Mouse (Mus musculus) C3H10T1/2 (cell line): ENCODE data around the gene Ccdc187. TPM values are rescaled to one million over a fixed set of nuclear protein-coding genes. Genes with fewer than 3 reads are reported as not detected.

Experiments used
- polyA plus RNA-seq, 2 experiments: library from polyadenylated mRNA; unstranded; fragments of >200 nt; fragmentation: generic; extraction: Trizol; gene quantifications; one replicate each; pipeline ENCODE4 v1.2.1; 2012; ENCODE audit warnings: missing spikeins in 2 of 2

Ccdc187 gene
- not detected for polyA plus RNA-seq

DNA sequence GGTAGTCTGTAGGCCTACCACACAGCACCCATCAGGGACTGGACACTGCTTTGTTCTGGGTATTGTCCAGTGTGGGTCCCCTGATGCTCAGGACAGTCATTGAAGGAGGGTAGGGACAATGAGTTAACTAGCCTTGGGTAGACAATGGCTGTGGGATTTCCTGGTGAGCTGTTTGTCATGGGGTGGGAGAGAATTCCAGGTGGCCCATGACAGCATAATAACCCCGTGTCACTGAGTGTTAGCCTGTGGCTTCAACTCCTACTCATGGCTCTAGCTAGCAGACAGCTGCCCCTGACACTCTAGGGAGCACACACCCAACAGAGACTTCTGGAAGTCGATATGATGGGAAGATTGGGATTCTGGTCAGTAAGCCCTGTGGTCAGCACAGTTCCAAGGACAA lies at the start of gene Ccdc187:
TSS of gene Ccdc187 (minus strand) at position 101 of the 400 bp plus-strand sequence.

DNA sequence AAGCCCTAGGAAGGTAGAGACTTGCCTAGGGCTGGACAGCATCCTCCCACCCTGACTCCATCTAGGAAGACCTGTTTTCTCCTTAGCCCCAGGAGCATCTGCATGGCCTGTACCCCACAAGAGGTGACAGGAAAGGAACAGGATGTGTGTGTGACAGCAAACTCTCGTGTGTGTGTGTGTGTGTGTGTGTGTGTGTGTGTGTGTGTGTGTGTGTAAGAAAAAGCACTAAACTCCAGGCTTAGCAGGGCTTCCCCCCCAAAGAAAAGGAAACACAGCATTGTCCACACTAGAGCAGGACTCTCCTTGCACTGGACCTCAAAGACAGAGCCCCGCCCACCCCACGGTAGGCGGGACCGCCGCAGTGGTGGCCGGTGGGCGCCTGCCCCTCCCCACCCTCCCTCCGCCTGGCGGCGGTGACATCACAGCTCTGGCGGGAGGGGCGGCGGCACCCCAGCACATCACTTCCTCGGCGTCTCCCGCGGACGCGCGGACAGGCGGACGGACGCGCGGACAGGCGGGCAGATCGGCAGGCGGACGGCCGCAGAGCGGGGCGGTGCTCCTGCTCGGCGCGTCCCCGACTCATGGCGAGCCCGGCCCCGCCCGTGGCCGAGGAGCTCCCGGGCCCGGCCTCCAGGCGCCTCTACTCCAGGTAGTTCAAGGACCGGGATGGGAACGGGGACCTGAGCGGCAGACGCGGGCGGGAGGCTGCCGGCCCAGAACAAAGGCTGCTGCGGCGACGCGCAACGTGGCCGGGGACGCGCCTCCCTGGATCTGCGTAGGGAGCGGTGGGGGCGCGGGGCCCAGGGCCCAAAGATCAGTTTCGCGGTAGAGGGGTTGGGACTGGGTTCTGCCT lies 20.9 kb upstream of the Ccdc187 start, which contains the start of gene Gpsm1:
TSS of gene Gpsm1 (plus strand) at position 444 of the 853 bp plus-strand sequence.

DNA sequence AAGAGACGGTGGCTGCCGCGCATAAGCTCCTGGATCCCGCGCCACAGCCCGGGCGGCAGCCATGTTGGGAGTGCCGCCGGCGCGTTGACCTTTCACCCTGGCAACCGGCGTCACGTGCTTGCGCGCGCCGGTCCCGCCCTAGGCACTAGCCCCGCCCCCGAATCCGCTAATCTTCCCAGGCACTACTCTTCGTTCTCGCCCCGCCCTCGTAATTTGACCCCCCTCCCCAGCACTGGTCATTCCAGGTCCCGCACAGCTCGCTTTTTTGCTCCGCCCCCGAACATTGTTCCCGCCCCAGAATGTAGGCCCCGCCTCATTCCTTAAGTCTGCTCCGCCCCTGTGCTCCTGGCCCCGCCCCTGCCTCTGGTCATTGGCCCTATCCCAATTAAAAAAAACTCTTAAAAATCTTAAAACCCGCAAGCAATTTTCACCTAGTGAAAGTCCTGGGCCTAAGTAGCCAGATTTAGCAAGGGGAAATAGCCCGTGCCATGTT lies 57.0 kb downstream of the Ccdc187 start, which contains the start of gene Qsox2:
TSS of gene Qsox2 (minus strand) at position 236 of the 493 bp plus-strand sequence.

DNA sequence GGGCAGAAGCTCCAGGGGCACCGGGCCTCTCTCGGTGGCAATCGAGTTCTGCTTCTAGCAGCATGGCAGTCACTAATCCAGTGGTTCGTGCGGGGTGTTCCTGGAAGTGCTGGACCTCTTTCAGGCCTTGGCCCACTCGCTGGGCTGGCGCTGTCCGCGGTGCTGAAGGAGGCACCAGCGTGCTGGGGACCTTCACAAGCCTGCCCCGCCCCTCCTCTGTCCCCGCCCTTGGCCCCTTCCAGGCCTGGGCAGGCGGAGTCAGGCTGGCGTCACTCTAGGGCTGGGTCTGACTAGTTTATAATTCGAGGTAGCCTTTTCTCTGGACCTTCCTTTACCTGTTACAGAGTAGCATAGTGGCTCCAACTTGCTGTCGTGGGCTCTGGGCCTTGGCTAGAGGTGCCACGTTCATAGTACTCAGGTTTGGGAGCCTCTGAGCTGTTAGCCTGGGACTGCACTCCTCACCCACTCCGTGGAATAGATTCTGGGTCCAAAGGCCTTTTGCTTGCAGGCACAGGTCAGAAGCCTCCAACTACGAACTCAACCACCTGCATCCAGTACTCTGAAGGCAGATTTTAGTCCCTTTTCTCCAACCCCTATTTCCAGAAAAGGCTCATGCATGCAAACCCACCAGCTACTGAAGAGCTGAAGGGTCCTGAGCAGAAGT lies 86.1 kb downstream of the Ccdc187 start, which contains the start of gene Lhx3:
TSS of gene Lhx3 (minus strand) at position 164 of the 664 bp plus-strand sequence.

Other genes starting within 250 kb of the Ccdc187 start
- 10 to 100 TPM in 1 of 2 experiments, 1 to 10 TPM in 1; 7.5 to 29.3 TPM for gene Nacc2, start 171.3 kb downstream of the Ccdc187 start, polyA plus RNA-seq
- under 1 TPM in 1 of 2 experiments, not detected in 1; 0.02 TPM for gene Lhx3, start 86.3 kb downstream of the Ccdc187 start, polyA plus RNA-seq
- 1 to 10 TPM; 1.5 to 7.5 TPM for gene Qsox2, start 57.0 kb downstream of the Ccdc187 start, polyA plus RNA-seq
- gene Gpsm1, start 21.0 kb upstream of the Ccdc187 start, polyA plus RNA-seq, result 10 to 100 TPM in 1 of 2 experiments, 1 to 10 TPM in 1; 7.1 to 16.1 TPM
- gene Dnlz, start 57.6 kb upstream of the Ccdc187 start, polyA plus RNA-seq, result 10 to 100 TPM; 25.1 to 33.2 TPM
- under 1 TPM in 1 of 2 experiments, not detected in 1; 0.06 TPM for gene Card9, start 66.4 kb upstream of the Ccdc187 start, polyA plus RNA-seq
- gene Snapc4, start 86.1 kb upstream of the Ccdc187 start, polyA plus RNA-seq, result 10 to 100 TPM in 1 of 2 experiments, 1 to 10 TPM in 1; 7.2 to 16.2 TPM
- 10 to 100 TPM in 1 of 2 experiments, 1 to 10 TPM in 1; 8.2 to 41.5 TPM for gene Entr1, start 94.8 kb upstream of the Ccdc187 start, polyA plus RNA-seq
- 10 to 100 TPM; 30.0 to 43.4 TPM for gene Pmpca, start 94.8 kb upstream of the Ccdc187 start, polyA plus RNA-seq
- 10 to 100 TPM in 1 of 2 experiments, 1 to 10 TPM in 1; 2.1 to 15.1 TPM for gene Inpp5e, start 114.6 kb upstream of the Ccdc187 start, polyA plus RNA-seq
- 10 to 100 TPM in 1 of 2 experiments, 1 to 10 TPM in 1; 4.5 to 25.2 TPM for gene Sec16a, start 150.7 kb upstream of the Ccdc187 start, polyA plus RNA-seq
- gene Notch1, start 222.1 kb upstream of the Ccdc187 start, polyA plus RNA-seq, result 10 to 100 TPM in 1 of 2 experiments, under 1 TPM in 1; 0.28 to 11.8 TPM